Mouse (Mus musculus) kidney, embryonic 14.5 days (tissue): ENCODE results near the gene Anxa1. TPM values are rescaled to one million over a fixed set of nuclear protein-coding genes. Genes with fewer than 3 reads are reported as not detected.

Experiments
- ATAC-seq: fragments of 200-750 bp; cut with Nextera tagmentation; 2 replicates; pipeline ENCODE4 v1.8.0; 2017; ENCODE audit warnings: moderate number of reproducible peaks, mild to moderate bottlenecking, moderate TSS enrichment, moderate library complexity; ENCODE audit not compliant: low FRiP score, low TSS enrichment
- H3K27ac ChIP-seq: fragments of 300-500 bp; sonication (generic); 2 replicates; pipeline ENCODE4 v1.5.1; 2014; ENCODE audit warnings: low read depth, mild to moderate bottlenecking, low read length, moderate library complexity, mixed read lengths
- H3K27me3 ChIP-seq: fragments of 300-500 bp; sonication (generic); 2 replicates; pipeline ENCODE4 v1.6.1; 2014; ENCODE audit warnings: mild to moderate bottlenecking, low read length; ENCODE audit not compliant: control insufficient read depth, insufficient read depth
- H3K36me3 ChIP-seq: fragments of 300-500 bp; sonication (generic); 2 replicates; pipeline ENCODE4 v1.6.1; 2014; ENCODE audit warnings: low read length, mixed read lengths; ENCODE audit not compliant: control insufficient read depth, insufficient read depth
- H3K4me1 ChIP-seq: fragments of 300-500 bp; sonication (generic); 2 replicates; pipeline ENCODE4 v1.6.1; 2014; ENCODE audit warnings: low read length, mixed read lengths; ENCODE audit not compliant: control insufficient read depth, insufficient read depth
- H3K4me2 ChIP-seq: fragments of 300-500 bp; sonication (generic); replicated peaks from 2 replicates; pipeline ENCODE4 v1.6.1; 2014; ENCODE audit warnings: low read depth, mild to moderate bottlenecking, low read length
- H3K4me3 ChIP-seq: fragments of 300-500 bp; sonication (generic); 2 replicates; pipeline ENCODE4 v1.5.1; 2014; ENCODE audit warnings: mild to moderate bottlenecking, low read length
- H3K9ac ChIP-seq: fragments of 300-500 bp; sonication (generic); 2 replicates; pipeline ENCODE4 v1.6.1; 2014; ENCODE audit warnings: low read depth, mild to moderate bottlenecking, low read length, moderate library complexity
- H3K9me3 ChIP-seq: fragments of 300-500 bp; sonication (generic); 2 replicates; pipeline ENCODE4 v1.6.1; 2016; ENCODE audit warnings: low read length; ENCODE audit not compliant: control insufficient read depth
- WGBS: fragments of 180-500 bp; shearing (Covaris S2); extraction: QIAGEN DNeasy Blood & Tissue Kit; methylation state at CpG from one replicate; pipeline ENCODE4 v1.1.7; 2014; 5-methylcytosine and 5-hydroxymethylcytosine counted together
- polyA plus RNA-seq: library from polyadenylated mRNA; unstranded; fragments of >200 nt; fragmentation: Nextera tagmentation; extraction: Ambion mirVana; gene quantifications from 2 replicates; pipeline ENCODE4 v1.2.1, GENCODE M21; 2014

Anxa1 gene
- polyA plus RNA-seq, 1 experiment from 2014 or later, result 25.6 TPM

GRCm38 (mm10) chr19:20405015-20405414 is 14.3 kb upstream of the Anxa1 start:
- Histone ChIP-seq H3K9me3 (no peaks in the 10 kb centered on the region), H3K9ac (no peak overlapping the region), H3K4me2 (no peak overlapping the region), H3K36me3 (no peaks in the 10 kb centered on the region), H3K27ac (no peak overlapping the region), H3K27me3 (no peaks in the 10 kb centered on the region), H3K4me1 (no peaks in the 10 kb centered on the region), H3K4me3 (no peak overlapping the region)
- no peak for ATAC-seq
- WGBS, result 75% methylated on average over 4 of the region's 4 CpGs

- no peaks in the 10 kb centered on the region for H3K9me3 ChIP-seq
- no peaks in the 10 kb centered on the region for H3K36me3 ChIP-seq
- no peaks in the 10 kb centered on the region for H3K4me1 ChIP-seq
- H3K9ac ChIP-seq, result no peak overlapping the region
- no peak overlapping the region for H3K4me2 ChIP-seq
- ATAC-seq, result no peak
- WGBS, result 83% methylated on average over 3 of the region's 3 CpGs
- H3K4me3 ChIP-seq, result no peak overlapping the region
- no peaks in the 10 kb centered on the region for H3K27me3 ChIP-seq
- no peak overlapping the region for H3K27ac ChIP-seq
Observed at GRCm38 (mm10) chr19:20403740-20404139, 13.0 kb upstream of the Anxa1 start.

GRCm38 (mm10) chr19:20403219-20403618 is 12.5 kb upstream of the Anxa1 start:
- H3K27ac ChIP-seq, result no peak overlapping the region
- no peaks in the 10 kb centered on the region for H3K9me3 ChIP-seq
- H3K4me2 ChIP-seq, result no peak overlapping the region
- no peak overlapping the region for H3K4me3 ChIP-seq
- WGBS, result 95% methylated on average over 1 of the region's 1 CpGs
- ATAC-seq, result no peak
- H3K36me3 ChIP-seq, result no peaks in the 10 kb centered on the region
- H3K27me3 ChIP-seq, result no peaks in the 10 kb centered on the region
- no peaks in the 10 kb centered on the region for H3K4me1 ChIP-seq
- H3K9ac ChIP-seq, result no peak overlapping the region

DNA sequence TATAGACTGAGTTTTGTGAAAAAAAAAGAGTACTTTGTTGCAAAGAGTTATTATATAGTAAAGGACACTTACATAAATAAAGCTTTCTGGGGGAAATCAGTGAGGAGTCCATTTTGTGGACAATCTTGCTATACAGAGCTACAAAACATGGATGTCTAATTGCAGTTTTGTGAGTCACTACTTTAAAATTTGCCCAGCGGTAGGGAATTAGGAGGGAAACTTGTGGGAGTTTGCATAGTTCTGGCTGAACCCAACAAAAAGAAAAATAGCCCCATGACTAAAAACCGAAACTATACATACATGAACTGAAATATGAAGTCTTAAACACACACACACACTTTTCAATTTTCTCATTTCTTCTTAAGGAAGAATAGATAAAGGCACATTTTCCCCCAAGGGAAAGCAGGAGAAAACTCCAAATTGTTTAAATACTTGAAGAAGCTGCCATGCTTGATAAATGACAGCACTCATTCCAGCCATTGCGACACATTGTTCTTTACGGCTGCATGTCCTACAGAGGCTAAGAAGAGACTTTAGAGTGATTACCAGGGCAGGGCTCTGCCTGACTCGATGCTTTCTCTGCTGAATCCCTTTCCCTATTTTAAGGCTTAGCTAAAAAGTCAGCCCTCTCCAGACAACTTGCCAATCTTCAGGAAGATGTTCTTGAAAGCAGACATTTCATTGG is 11.9 kb upstream of the Anxa1 start:
- no peak overlapping the region for H3K27ac ChIP-seq

GRCm38 (mm10) chr19:20401961-20402360 is 11.2 kb upstream of the Anxa1 start:
- Histone ChIP-seq H3K27ac (no peak overlapping the region), H3K9ac (no peak overlapping the region), H3K36me3 (no peaks in the 10 kb centered on the region), H3K27me3 (no peaks in the 10 kb centered on the region), H3K4me2 (no peak overlapping the region), H3K4me3 (no peak overlapping the region), H3K4me1 (no peaks in the 10 kb centered on the region), H3K9me3 (no peaks in the 10 kb centered on the region)
- no peak for ATAC-seq
- WGBS, result 67% methylated on average over 3 of the region's 3 CpGs

More for the DNA sequence above, 11.9 kb upstream of the Anxa1 start:
- Histone ChIP-seq H3K4me2 (no peak overlapping the region), H3K36me3 (no peaks in the 10 kb centered on the region), H3K9ac (no peak overlapping the region), H3K4me1 (no peaks in the 10 kb centered on the region), H3K27me3 (no peaks in the 10 kb centered on the region), H3K4me3 (no peak overlapping the region), H3K9me3 (no peaks in the 10 kb centered on the region)
- no peak for ATAC-seq
- WGBS, result 64% methylated on average over 5 of the region's 5 CpGs

DNA sequence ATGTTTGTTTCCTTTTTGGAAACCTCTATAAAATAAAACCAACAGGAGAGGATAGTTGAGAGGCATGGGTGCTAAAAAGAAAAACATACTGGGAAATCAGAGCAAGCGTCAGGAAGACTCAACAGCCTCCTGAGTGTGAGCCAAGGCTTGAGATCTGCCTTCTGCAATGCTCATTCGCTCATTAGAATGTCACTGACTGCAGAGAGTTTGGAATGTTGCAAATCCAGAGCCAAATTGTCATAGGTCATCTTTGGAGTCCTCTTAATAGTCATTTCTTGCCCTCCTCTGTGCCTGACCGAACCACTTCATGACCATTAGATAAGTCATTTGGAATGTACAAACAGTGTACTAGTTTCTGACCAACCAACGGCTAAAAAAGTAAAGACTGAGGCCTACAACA is 8.4 kb upstream of the Anxa1 start:
- Histone ChIP-seq H3K9me3 (no peaks in the 10 kb centered on the region), H3K9ac (no peak overlapping the region), H3K4me1 (no peaks in the 10 kb centered on the region), H3K4me3 (no peak overlapping the region), H3K27me3 (no peaks in the 10 kb centered on the region), H3K4me2 (no peak overlapping the region), H3K27ac (no peak overlapping the region), H3K36me3 (no peaks in the 10 kb centered on the region)
- WGBS, result 77% methylated on average over 4 of the region's 4 CpGs
- ATAC-seq, result no peak

GRCm38 (mm10) chr19:20397092-20397491 is 6.3 kb upstream of the Anxa1 start:
- no peak for ATAC-seq
- H3K4me3 ChIP-seq, result no peak overlapping the region
- no peaks in the 10 kb centered on the region for H3K27me3 ChIP-seq
- 100% methylated on average over 1 of the region's 1 CpGs for WGBS
- H3K4me2 ChIP-seq, result no peak overlapping the region
- no peaks in the 10 kb centered on the region for H3K9me3 ChIP-seq
- H3K9ac ChIP-seq, result no peak overlapping the region
- H3K27ac ChIP-seq, result no peak overlapping the region
- no peaks in the 10 kb centered on the region for H3K4me1 ChIP-seq
- H3K36me3 ChIP-seq, result no peaks in the 10 kb centered on the region

DNA sequence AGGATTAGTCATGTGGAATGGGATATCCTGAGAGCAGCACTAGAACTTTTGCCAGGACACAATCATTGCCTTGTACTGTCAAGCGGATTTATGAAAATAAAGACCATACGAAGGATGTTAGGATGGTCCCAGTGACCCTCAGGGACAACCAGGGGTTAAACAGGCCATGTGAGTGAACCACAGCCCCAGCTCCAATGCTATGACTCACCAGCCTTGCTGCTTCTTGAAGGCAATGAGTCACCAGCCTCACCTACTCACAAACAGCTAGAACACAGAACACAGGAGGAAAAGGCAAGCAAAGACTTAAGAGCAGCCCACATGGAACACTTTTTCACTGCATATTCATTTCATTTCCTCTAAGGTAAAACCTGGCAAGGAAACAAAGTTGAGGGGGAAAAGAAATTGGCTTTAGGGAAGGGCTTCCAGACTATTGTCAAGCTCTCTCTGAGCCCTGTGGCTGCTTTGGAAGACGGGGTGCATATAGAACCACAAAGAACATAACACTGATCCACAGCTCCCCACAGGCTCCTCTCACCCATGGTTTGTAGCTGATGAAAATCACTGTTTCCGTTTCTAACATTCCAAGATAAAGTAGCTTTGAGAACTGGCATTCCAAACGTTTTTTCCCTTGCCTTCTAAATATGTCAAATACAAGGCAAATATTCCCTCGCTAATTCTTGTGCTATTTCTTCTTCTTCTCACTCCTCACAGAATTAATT is 3.0 kb upstream of the Anxa1 start:
- Histone ChIP-seq H3K9me3 (no peaks in the 10 kb centered on the region), H3K27ac (no peak overlapping the region), H3K4me2 (no peak overlapping the region), H3K36me3 (no peaks in the 10 kb centered on the region), H3K4me3 (no peak overlapping the region), H3K4me1 (no peaks in the 10 kb centered on the region), H3K27me3 (no peaks in the 10 kb centered on the region), H3K9ac (no peak overlapping the region)
- ATAC-seq, result no peak
- WGBS, result 76% methylated on average over 6 of the region's 6 CpGs

- Histone ChIP-seq H3K9ac (no peak overlapping the region), H3K27ac (no peak overlapping the region), H3K4me1 (no peaks in the 10 kb centered on the region), H3K27me3 (no peaks in the 10 kb centered on the region), H3K9me3 (no peaks in the 10 kb centered on the region), H3K36me3 (no peaks in the 10 kb centered on the region), H3K4me2 (no peak overlapping the region; the same call in 1 of the 2 replicates), H3K4me3 (no peak overlapping the region; the same call in 1 of the 2 replicates)
- WGBS, result 64% methylated on average over 7 of the region's 7 CpGs
- no peak for ATAC-seq
Observed at GRCm38 (mm10) chr19:20389723-20390122, 1.0 kb downstream of the Anxa1 start.
